Mouse (Mus musculus) C2C12 (cell line): Measurements from ENCODE around the gene Alox5.

Source experiments
- CTCF ChIP-seq: IDR thresholded peaks from one replicate; pipeline ENCODE4 v1.5.1; 2011; ENCODE audit not compliant: control insufficient read depth, insufficient read depth, insufficient read length
- MYOG ChIP-seq: IDR thresholded peaks from one replicate; pipeline ENCODE4 v1.6.1; 2011; ENCODE audit not compliant: control insufficient read depth, insufficient read length; ENCODE audit errors: extremely low read depth
- USF1 ChIP-seq: IDR thresholded peaks from one replicate; pipeline ENCODE4 v1.6.1; 2011; ENCODE audit warnings: low read depth, mild to moderate bottlenecking, control low read depth, moderate library complexity

- TF ChIP-seq CTCF: no peak
- TF ChIP-seq USF1: no peak
- TF ChIP-seq MYOG: no peak
Observed at GRCm38 (mm10) chr6:116410436-116410835, 50.5 kb downstream of the Alox5 start.
